Mouse (Mus musculus): ENCODE measurements around the gene Rae1. TPM values are rescaled to one million over a fixed set of nuclear protein-coding genes. Genes with fewer than 3 reads are reported as not detected.

The Rae1 gene
- polyA plus RNA-seq (2012; rRNA removed; ENCODE audit: low replicate concordance) = 38.2 and 39.6 TPM in 2 replicates

GRCm38 (mm10) chr2:172999630-173000284, at the start of gene Rae1:
TSS of gene Rae1 (plus strand) at chr2:173000117.

DNA sequence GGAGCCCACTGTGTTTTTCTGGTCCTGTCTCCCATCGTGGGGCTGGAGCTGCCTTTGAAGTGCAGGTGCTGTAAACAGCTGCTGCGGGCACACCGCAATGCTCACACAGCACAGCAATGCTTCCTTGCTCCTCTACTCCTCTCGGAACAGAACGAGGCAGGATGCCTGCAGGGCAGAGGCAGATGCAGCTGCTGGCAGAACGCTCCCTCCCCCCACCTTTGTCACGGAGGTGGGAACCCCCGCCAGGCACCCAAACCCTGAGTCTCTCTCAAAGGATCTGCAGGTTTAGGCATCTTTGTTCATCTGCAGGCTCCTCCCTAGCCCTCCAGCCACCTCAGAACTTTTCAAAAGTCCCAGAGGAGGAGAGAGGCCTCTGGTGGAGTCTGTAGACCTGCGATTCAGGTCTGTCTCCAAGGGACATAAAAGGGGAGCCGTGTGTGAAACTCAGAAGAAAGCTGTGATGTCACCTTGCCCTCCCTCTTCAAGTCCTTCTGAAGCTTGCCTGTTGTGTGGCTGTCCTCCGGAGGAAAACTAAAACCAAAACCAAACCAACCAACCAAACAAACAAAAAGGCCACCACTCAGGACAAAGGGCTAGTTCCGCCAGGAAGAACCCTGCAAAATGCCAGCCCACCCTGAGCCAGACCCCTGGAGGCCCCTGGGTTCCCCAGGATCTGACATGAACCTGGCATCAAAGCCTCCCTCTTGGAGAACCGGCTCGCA, 22.3 kb upstream of the Rae1 start, which contains the start of gene Spo11:
Spo11 (plus strand) TSS at position 292 of the 722 bp plus-strand sequence.

GRCm38 (mm10) chr2:173020430-173020829, 20.5 kb downstream of the Rae1 start, which contains the start of gene Rbm38:
TSS of gene Rbm38 (plus strand) at chr2:173020498.

Other genes starting within 250 kb of the Rae1 start
- gene Bmp7, start 59.8 kb upstream of the Rae1 start, polyA plus RNA-seq (2012; rRNA removed; ENCODE audit: low replicate concordance) = 11.0 and 17.1 TPM in 2 replicates
- 0.15 and 0.19 TPM in 2 replicates for gene Spo11, start 22.4 kb upstream of the Rae1 start, polyA plus RNA-seq (2012; rRNA removed; ENCODE audit: low replicate concordance)
- 117 and 146 TPM in 2 replicates for gene Rbm38, start 20.4 kb downstream of the Rae1 start, polyA plus RNA-seq (2012; rRNA removed; ENCODE audit: low replicate concordance)
- 0.05 TPM in 1 of 2 replicates, not detected in the other for gene Ctcfl, start 119.4 kb downstream of the Rae1 start, polyA plus RNA-seq (2012; rRNA removed; ENCODE audit: low replicate concordance)
- 11.5 and 104 TPM in 2 replicates for gene Pck1, start 152.9 kb downstream of the Rae1 start, polyA plus RNA-seq (2012; rRNA removed; ENCODE audit: low replicate concordance)
- gene Zbp1, start 218.8 kb downstream of the Rae1 start, polyA plus RNA-seq (2012; rRNA removed; ENCODE audit: low replicate concordance) = 10.7 and 36.9 TPM in 2 replicates

Measured in duodenum, adult 2 months (tissue).